ENCODE assay signal across 11 mouse cellular contexts in genomic region chr1:155052761-155053166, GRCm38 (mm10). TPM values are rescaled to one million over a fixed set of nuclear protein-coding genes. Genes with fewer than 3 reads are reported as not detected.
DNase-seq lines count a peak whose midpoint lies in the region; ATAC-seq lines count a peak whose summit lies in the region.
"Had no signal": no experiment of that assay in that cellular context is flagged by ENCODE, and none has a peak within 500 bp of the region (broad histone marks: within the 10 kb centered on the region; RNA-seq: fewer than 3 reads in every experiment).

No protein-coding gene starts in this region.

- H3K4me2 ChIP-seq in lung, embryonic 16.5 days (ENCODE audit: low read depth, low read length) = peak overlapping the region; percentile 12; the same call in 1 of the 2 replicates
- H3K4me2 ChIP-seq in limb, embryonic 12.5 days = no peak overlapping the region

- DNase-seq in embryo, embryonic 10 days (ENCODE audit: low spot score) = peak; percentile 50
- DNase-seq in embryo, embryonic 10.5 days (ENCODE audit: low spot score) = no peak
- DNase-seq in lung, postnatal 36 days = no peak
- DNase-seq in adipocyte (ENCODE audit: low spot score) = no peak
- no peak for DNase-seq in urinary bladder, adult 18-20 months (ENCODE audit: low spot score in 2 of 2)
- DNase-seq in left cerebral cortex, postnatal 10 days (ENCODE audit: extremely low spot score in 1 of 2, low spot score in 2 of 2) = no peak
- DNase-seq: adrenal gland, postnatal 10 days; layer of hippocampus, adult 9-11 months; thymus, postnatal 14 days had no signal

- peak overlapping the region; percentile 91 for H3K27ac ChIP-seq in lung, embryonic 16.5 days (ENCODE audit: low read length)
- peak overlapping the region; percentile 73 for H3K27ac ChIP-seq in limb, embryonic 12.5 days

- no peaks in the 10 kb centered on the region for H3K36me3 ChIP-seq in lung, embryonic 16.5 days (ENCODE audit: control insufficient read depth, insufficient read depth, low read length)
- no peaks in the 10 kb centered on the region for H3K36me3 ChIP-seq in limb, embryonic 12.5 days

- H3K9me3 ChIP-seq in lung, embryonic 16.5 days (ENCODE audit: control insufficient read depth, low read length) = no peaks in the 10 kb centered on the region
- no peaks in the 10 kb centered on the region for H3K9me3 ChIP-seq in limb, embryonic 12.5 days

- H3K9ac ChIP-seq in lung, embryonic 16.5 days (ENCODE audit: low read length) = no peak overlapping the region
- no peak overlapping the region; the same call in 1 of the 2 replicates for H3K9ac ChIP-seq in limb, embryonic 12.5 days (replicated peaks)

- H3K27me3 ChIP-seq in lung, embryonic 16.5 days (ENCODE audit: control insufficient read depth, insufficient read depth, low read depth, low read length) = no peaks in the 10 kb centered on the region
- no peaks in the 10 kb centered on the region for H3K27me3 ChIP-seq in limb, embryonic 12.5 days

- peaks cover 59% of the 10 kb centered on the region for H3K4me1 ChIP-seq in lung, embryonic 16.5 days (replicated peaks; ENCODE audit: control insufficient read depth, insufficient read depth, low read length)
- H3K4me1 ChIP-seq in limb, embryonic 12.5 days (replicated peaks) = peaks cover 58% of the 10 kb centered on the region

- intact Hi-C loops in left cerebral cortex, postnatal 10 days (cut with DNase I) = loop anchor here (1.0 kb wide), 1 partner anchor 46 kb away; no protein-coding TSS in a partner anchor

- H3K4me3 ChIP-seq in lung, embryonic 16.5 days (ENCODE audit: low read length) = no peak overlapping the region
- no peak overlapping the region for H3K4me3 ChIP-seq in limb, embryonic 12.5 days (replicated peaks)

- 21% methylated on average over 9 of the region's 9 CpGs for WGBS in lung, embryonic 16.5 days
- 37% methylated on average over 9 of the region's 9 CpGs for WGBS in limb, embryonic 12.5 days

- ATAC-seq in lung, embryonic 16.5 days (ENCODE audit: low read depth) = no peak
- no peak for ATAC-seq in limb, embryonic 12.5 days (ENCODE audit: insufficient number of reproducible peaks, insufficient read depth, low FRiP score, low TSS enrichment, low read depth)

RNA-seq across cellular contexts. Expression of gene Ier5, which starts 46.7 kb away (rescaled TPM):
- polyA plus RNA-seq in lung, embryonic 16.5 days (2015; fragmentation: Nextera tagmentation; extraction: Ambion mirVana) = 4.3 and 4.5 TPM in 2 replicates
- polyA plus RNA-seq in limb, embryonic 12.5 days (2016; fragmentation: Nextera tagmentation; extraction: Ambion mirVana) = 15.8 and 16.1 TPM in 2 replicates
- 10 to 100 TPM; 15.2 to 18.1 TPM for total RNA-seq in left cerebral cortex, postnatal 10 days (2021)
